12 mouse cellular contexts compared by ENCODE assay signal in genomic region chr13:73714020-73714419, GRCm38 (mm10). TPM values are rescaled to one million over a fixed set of nuclear protein-coding genes. Genes with fewer than 3 reads are reported as not detected.
DNase-seq lines count a peak whose midpoint lies in the region; ATAC-seq and TF ChIP-seq lines count a peak whose summit lies in the region.
"Had no signal": no experiment of that assay in that cellular context is flagged by ENCODE, and none has a peak within 500 bp of the region (broad histone marks: within the 10 kb centered on the region; RNA-seq: fewer than 3 reads in every experiment).

No protein-coding gene starts in this region.

- H3K36me3 ChIP-seq in kidney, embryonic 14.5 days (ENCODE audit: control insufficient read depth, insufficient read depth, low read length), result no peaks in the 10 kb centered on the region
- H3K36me3 ChIP-seq: limb, embryonic 15.5 days; neural tube, embryonic 15.5 days had no signal

- no peaks in the 10 kb centered on the region for H3K9me3 ChIP-seq in kidney, embryonic 14.5 days (ENCODE audit: control insufficient read depth, low read length)
- H3K9me3 ChIP-seq: limb, embryonic 15.5 days; neural tube, embryonic 15.5 days had no signal

- H3K27me3 ChIP-seq in kidney, embryonic 14.5 days (ENCODE audit: control insufficient read depth, insufficient read depth, low read length), result no peaks in the 10 kb centered on the region
- H3K27me3 ChIP-seq: limb, embryonic 15.5 days; neural tube, embryonic 15.5 days had no signal

- no peaks in the 10 kb centered on the region for H3K4me1 ChIP-seq in kidney, embryonic 14.5 days (ENCODE audit: control insufficient read depth, insufficient read depth, low read length)
- H3K4me1 ChIP-seq in bone marrow, adult 2 months (ENCODE audit: control insufficient read depth, insufficient read depth, low read length), result no peaks in the 10 kb centered on the region
- H3K4me1 ChIP-seq: limb, embryonic 15.5 days; neural tube, embryonic 15.5 days had no signal

- DNase-seq in kidney, postnatal 10 days, result peak; percentile 35
- DNase-seq in CD8-positive naive resting alpha-beta T cell, adult 2 months (ENCODE audit: low read depth in 2 of 2, low spot score in 2 of 2), result peak; percentile 58 to 63
- no peak for DNase-seq in urinary bladder, postnatal 10 days (ENCODE audit: low spot score)
- DNase-seq in gastrocnemius, postnatal 25 days, result no peak
- no peak for DNase-seq in urinary bladder, postnatal 25 days (ENCODE audit: low spot score)

- no peak for ATAC-seq in kidney, embryonic 14.5 days (ENCODE audit: low FRiP score, low TSS enrichment)
- peak; percentile 51; the same call in 1 of the 2 replicates for ATAC-seq in neutrophil, adult 5-6 weeks (ENCODE audit: extremely low read depth, insufficient number of reproducible peaks, low FRiP score, poor library complexity, severe bottlenecking)

- TF ChIP-seq CTCF in bone marrow, adult 2 months (IDR thresholded peaks at IDR 0.05; ENCODE audit: control insufficient read depth, insufficient read depth, low read length), result peak; percentile 34; the same call in 1 of the 2 replicates

- TF ChIP-seq POLR2A in bone marrow, adult 2 months (IDR thresholded peaks at IDR 0.05; ENCODE audit: borderline replicate concordance, control insufficient read depth, low read depth, low read length), result no peak

- no peak overlapping the region for H3K4me2 ChIP-seq in kidney, embryonic 14.5 days (replicated peaks; ENCODE audit: low read depth, low read length)
- H3K4me2 ChIP-seq: hindbrain, embryonic 14.5 days; limb, embryonic 15.5 days; neural tube, embryonic 15.5 days had no signal

- no peak overlapping the region for H3K4me3 ChIP-seq in kidney, embryonic 14.5 days (ENCODE audit: low read length)
- no peak overlapping the region for H3K4me3 ChIP-seq in bone marrow, adult 2 months (replicated peaks; ENCODE audit: control insufficient read depth, low read depth, low read length)
- H3K4me3 ChIP-seq: erythroblast, embryonic 14.5 days; limb, embryonic 15.5 days; neural tube, embryonic 15.5 days had no signal

- no peak overlapping the region for H3K27ac ChIP-seq in kidney, embryonic 14.5 days (ENCODE audit: low read depth, low read length)
- H3K27ac ChIP-seq in bone marrow, adult 2 months (ENCODE audit: control insufficient read depth, insufficient read depth, low read depth, low read length, poor library complexity), result no peak overlapping the region
- H3K27ac ChIP-seq: hindbrain, embryonic 14.5 days; limb, embryonic 15.5 days; neural tube, embryonic 15.5 days had no signal

- H3K9ac ChIP-seq in kidney, embryonic 14.5 days (ENCODE audit: low read depth, low read length), result no peak overlapping the region
- H3K9ac ChIP-seq: hindbrain, embryonic 14.5 days; limb, embryonic 15.5 days; neural tube, embryonic 15.5 days had no signal

- WGBS in kidney, embryonic 14.5 days, result 82% methylated on average over 2 of the region's 2 CpGs
- WGBS in bone marrow, adult 2 months, result 65% methylated on average over 2 of the region's 2 CpGs

RNA-seq across cellular contexts. Expression of gene Slc6a19, which starts 9.4 kb away (rescaled TPM):
- polyA plus RNA-seq in kidney, embryonic 14.5 days (2014; fragmentation: Nextera tagmentation; extraction: Ambion mirVana), result 0.53 and 0.92 TPM in 2 replicates
- not detected in 2 replicates for polyA plus RNA-seq in bone marrow, adult 2 months (2011; ENCODE audit: insufficient read depth, insufficient read length, low replicate concordance, missing spikeins)
- 3.1 and 3.3 TPM in 2 replicates for total RNA-seq in neutrophil, adult 5-6 weeks (2017)
- total RNA-seq in gastrocnemius, postnatal 25 days (2021), result under 1 TPM in 1 of 2 experiments, not detected in 1; 0.70 TPM
- polyA plus RNA-seq: erythroblast, embryonic 14.5 days had no signal

RNA-seq across cellular contexts. Expression of gene Slc12a7, which starts 18.9 kb away (rescaled TPM):
- polyA plus RNA-seq in kidney, embryonic 14.5 days (2014; fragmentation: Nextera tagmentation; extraction: Ambion mirVana), result 12.9 and 28.7 TPM in 2 replicates
- polyA plus RNA-seq in bone marrow, adult 2 months (2011; ENCODE audit: insufficient read depth, insufficient read length, low replicate concordance, missing spikeins), result 7.3 and 15.4 TPM in 2 replicates
- total RNA-seq in neutrophil, adult 5-6 weeks (2017), result 29.8 and 46.2 TPM in 2 replicates
- 1 to 10 TPM; 3.6 to 8.0 TPM for total RNA-seq in gastrocnemius, postnatal 25 days (2021)

RNA-seq across cellular contexts. Expression of gene Slc6a18, which starts 36.2 kb away (rescaled TPM):
- 2.5 and 5.2 TPM in 2 replicates for polyA plus RNA-seq in kidney, embryonic 14.5 days (2014; fragmentation: Nextera tagmentation; extraction: Ambion mirVana)
- 0.75 TPM in 1 of 2 replicates, not detected in the other for polyA plus RNA-seq in bone marrow, adult 2 months (2011; ENCODE audit: insufficient read depth, insufficient read length, low replicate concordance, missing spikeins)
- not detected in 2 replicates for total RNA-seq in neutrophil, adult 5-6 weeks (2017)
- total RNA-seq in gastrocnemius, postnatal 25 days (2021), result under 1 TPM in 1 of 2 experiments, not detected in 1; 0.49 TPM
- polyA plus RNA-seq: erythroblast, embryonic 14.5 days; hindbrain, embryonic 14.5 days; neural tube, embryonic 15.5 days had no signal

Comparison
In these comparisons a context has a peak if more than half of its experiments do, and no peak if none do; other contexts are left out.
1. DNase-seq: peak in kidney, postnatal 10 days (single experiment) and CD8-positive naive resting alpha-beta T cell, adult 2 months (2 of 2); none in urinary bladder, postnatal 10 days (single experiment), gastrocnemius, postnatal 25 days (single experiment) and urinary bladder, postnatal 25 days (single experiment).